Mouse (Mus musculus) effector memory CD4-positive, alpha-beta T cell, adult 7 months (primary cell): ENCODE data around the gene Bcl2l2. TPM values are rescaled to one million over a fixed set of nuclear protein-coding genes. Genes with fewer than 3 reads are reported as not detected.

ENCODE experiments used
- polyA plus RNA-seq: library from polyadenylated mRNA; unstranded; fragments of 100-300 nt; shearing (Covaris generic); gene quantifications from one replicate; pipeline ENCODE4 v1.2.1, GENCODE M21; 2017

Gene Bcl2l2
- not detected for polyA plus RNA-seq

GRCm38 (mm10) chr14:54883154-54884021, at the start of gene Bcl2l2, which contains the start of gene Gm20521:
Bcl2l2 (plus strand) TSS chr14:54883377.
Gm20521 (plus strand) TSS chr14:54883441.

DNA sequence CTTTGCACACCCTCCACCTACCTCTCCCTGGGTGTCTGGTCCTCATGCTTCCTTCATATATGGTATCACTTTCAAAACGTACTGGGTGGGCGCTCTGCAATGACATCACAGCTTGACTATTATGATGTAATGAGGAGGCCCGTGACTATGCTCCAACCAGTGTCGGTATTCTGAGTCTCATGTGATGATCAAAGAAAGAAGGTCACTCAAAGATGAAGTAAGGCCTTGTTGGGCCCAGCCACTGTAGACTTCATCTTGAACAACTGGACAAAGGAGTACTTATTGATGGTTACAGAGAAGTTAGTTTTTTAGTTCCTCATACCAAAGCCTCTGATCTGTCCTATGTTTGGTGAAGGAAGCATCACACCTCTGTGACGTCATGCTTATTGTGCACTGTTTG, 12.3 kb upstream of the Bcl2l2 start, which contains the start of gene Homez:
Gene Homez, minus strand, starts transcription at position 101 of the 400 bp plus-strand sequence.

GRCm38 (mm10) chr14:54877048-54877715, 6.0 kb upstream of the Bcl2l2 start, which contains the start of gene Ppp1r3e:
Ppp1r3e (minus strand) TSS chr14:54877550.

GRCm38 (mm10) chr14:54892200-54892599, 9.0 kb downstream of the Bcl2l2 start, which contains the start of gene Pabpn1:
Pabpn1 (plus strand) TSS chr14:54892500.

GRCm38 (mm10) chr14:54912886-54913285, 29.7 kb downstream of the Bcl2l2 start, which contains the start of gene Slc22a17:
Slc22a17 (minus strand) TSS chr14:54913132.

GRCm38 (mm10) chr14:54925349-54926342, 42.5 kb downstream of the Bcl2l2 start, which contains the start of gene Efs:
Efs (minus strand) TSS chr14:54926126.

GRCm38 (mm10) chr14:54932645-54933150, 49.5 kb downstream of the Bcl2l2 start, which contains the start of gene Il25:
Il25 (plus strand) TSS chr14:54932695.

GRCm38 (mm10) chr14:54935904-54936830, 53.0 kb downstream of the Bcl2l2 start, which contains the start of gene Cmtm5:
Cmtm5 (plus strand) TSS chr14:54936261.

Other genes starting within 250 kb of the Bcl2l2 start
- gene Gm17606, start 242.4 kb upstream of the Bcl2l2 start, polyA plus RNA-seq = not detected
- gene Cdh24, start 242.0 kb upstream of the Bcl2l2 start, polyA plus RNA-seq = 2.3 TPM
- 63.8 TPM for gene 1700123O20Rik, start 197.2 kb upstream of the Bcl2l2 start, polyA plus RNA-seq
- gene Acin1, start 196.4 kb upstream of the Bcl2l2 start, polyA plus RNA-seq = 84.6 TPM
- 0.20 TPM for gene Gm29776, start 184.5 kb upstream of the Bcl2l2 start, polyA plus RNA-seq
- gene Cebpe, start 171.2 kb upstream of the Bcl2l2 start, polyA plus RNA-seq = not detected
- gene Slc7a8, start 101.4 kb upstream of the Bcl2l2 start, polyA plus RNA-seq = 0.09 TPM
- not detected for gene Rnf212b, start 69.2 kb upstream of the Bcl2l2 start, polyA plus RNA-seq
- 5.7 TPM for gene Homez, start 12.4 kb upstream of the Bcl2l2 start, polyA plus RNA-seq
- gene Ppp1r3e, start 5.8 kb upstream of the Bcl2l2 start, polyA plus RNA-seq = 1.5 TPM
- not detected for gene Gm20521, start 64 bp downstream of the Bcl2l2 start, polyA plus RNA-seq
- 162 TPM for gene Pabpn1, start 9.1 kb downstream of the Bcl2l2 start, polyA plus RNA-seq
- gene Slc22a17, start 29.8 kb downstream of the Bcl2l2 start, polyA plus RNA-seq = 1.5 TPM
- gene Efs, start 42.7 kb downstream of the Bcl2l2 start, polyA plus RNA-seq = 0.26 TPM
- gene Il25, start 49.3 kb downstream of the Bcl2l2 start, polyA plus RNA-seq = 0.37 TPM
- gene Cmtm5, start 52.9 kb downstream of the Bcl2l2 start, polyA plus RNA-seq = 1.5 TPM
- gene Myh6, start 83.5 kb downstream of the Bcl2l2 start, polyA plus RNA-seq = 0.06 TPM
- gene Gm17428, start 93.6 kb downstream of the Bcl2l2 start, polyA plus RNA-seq = not detected
- gene Myh7, start 111.2 kb downstream of the Bcl2l2 start, polyA plus RNA-seq = not detected
- 124 TPM for gene Ngdn, start 132.1 kb downstream of the Bcl2l2 start, polyA plus RNA-seq
- gene Zfhx2, start 208.9 kb downstream of the Bcl2l2 start, polyA plus RNA-seq = 14.4 TPM
- 19.3 TPM for gene Thtpa, start 211.4 kb downstream of the Bcl2l2 start, polyA plus RNA-seq
- 170 TPM for gene Ap1g2, start 223.2 kb downstream of the Bcl2l2 start, polyA plus RNA-seq
- gene Jph4, start 233.6 kb downstream of the Bcl2l2 start, polyA plus RNA-seq = 0.16 TPM